Mouse (Mus musculus): ENCODE measurements around the gene Dnah12. TPM values are rescaled to one million over a fixed set of nuclear protein-coding genes. Genes with fewer than 3 reads are reported as not detected.
A peak's percentile ranks its signal among the peaks of the same experiment; 100 is the strongest.
"Not testable (repeated sequence)": the region's sequence is repeated elsewhere in the genome, so short reads cannot be mapped to it uniquely, and the experiment has no call there.

Dnah12 gene
- total RNA-seq, 2 experiments from 2014 or later = 0.15 to 0.31 TPM

DNA sequence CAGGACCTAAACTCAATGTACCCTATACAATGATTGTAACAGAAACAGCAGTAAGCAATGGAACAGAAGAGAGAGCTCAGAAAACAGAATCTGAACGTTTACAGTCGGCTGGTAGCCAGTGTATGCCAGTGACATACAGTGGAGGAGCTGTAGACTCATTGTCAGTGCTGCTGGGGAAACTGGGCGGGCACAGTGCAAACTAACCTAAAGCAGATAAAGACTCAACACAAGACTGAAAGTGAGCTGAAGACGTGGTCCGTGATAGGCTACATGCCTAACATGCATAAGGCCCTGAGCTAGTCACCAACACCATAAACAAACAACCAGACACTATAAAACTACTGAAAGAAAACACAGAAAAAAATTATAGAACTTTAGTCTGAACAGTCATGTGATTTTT is 188.6 kb downstream of the Dnah12 start:
- no peak for DNase-seq

DNA sequence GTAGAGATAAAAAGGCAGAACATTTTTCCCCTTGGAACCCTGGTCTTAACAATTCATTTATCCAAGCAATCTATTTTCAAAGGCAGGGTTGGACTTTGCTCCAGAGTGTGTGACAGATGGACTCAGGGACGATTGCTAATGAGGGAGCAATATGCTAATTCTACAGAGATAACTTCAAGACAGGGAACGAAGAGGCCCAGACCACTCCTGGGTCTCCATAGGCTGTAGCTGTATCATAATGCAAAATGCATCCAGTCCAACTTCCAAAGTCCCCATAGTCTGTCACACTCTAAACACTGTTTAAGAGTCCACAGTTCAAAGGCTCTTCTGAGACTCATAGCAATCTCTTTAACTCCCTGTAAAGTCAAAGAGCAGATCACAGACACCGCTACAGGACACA is 194.2 kb downstream of the Dnah12 start:
- no peak for DNase-seq

DNA sequence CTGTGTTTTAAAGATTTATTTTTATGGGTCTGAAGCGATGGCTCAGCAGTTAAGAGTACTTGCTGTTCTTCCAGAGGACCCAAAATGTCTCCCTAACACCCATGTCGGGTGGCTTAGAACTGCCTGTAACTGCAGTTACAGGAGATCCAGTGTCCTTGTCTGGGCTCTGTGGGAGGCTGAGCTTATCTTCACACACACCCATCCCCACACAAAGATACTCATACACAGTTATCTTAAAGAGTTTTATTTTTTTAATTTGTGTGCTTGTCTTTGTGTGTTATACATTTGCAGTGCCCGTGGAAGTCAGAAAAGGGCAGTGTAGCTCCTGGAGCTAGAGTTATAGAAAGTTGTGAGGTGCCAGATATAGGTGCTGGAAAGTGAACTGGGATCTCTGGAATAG is 197.7 kb downstream of the Dnah12 start:
- DNase-seq = no peak

GRCm38 (mm10) chr14:26894392-26894791 is 201.3 kb downstream of the Dnah12 start, which contains the start of gene Asb14:
Gene Asb14, plus strand, starts transcription at chr14:26894557.
- DNase-seq = peak; percentile 11 to 39

DNA sequence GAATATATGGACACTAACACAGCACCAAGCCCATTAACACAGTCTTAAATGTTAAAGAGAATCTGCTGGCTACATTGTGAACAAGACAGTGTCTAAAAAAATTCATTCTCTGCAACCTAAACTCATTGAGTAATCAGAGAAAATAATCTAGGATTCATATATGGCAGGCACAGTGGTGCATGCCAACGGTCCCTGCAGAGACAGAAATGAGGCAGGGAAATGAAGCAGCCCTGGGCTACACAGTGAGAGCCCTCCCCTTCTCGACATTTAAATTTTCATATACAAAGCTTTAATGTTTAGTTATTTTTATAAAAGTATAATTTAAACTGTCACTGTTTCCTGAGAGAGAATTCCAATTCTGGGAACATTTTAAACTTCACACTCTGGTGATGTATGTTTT is 206.4 kb downstream of the Dnah12 start:
- no peak for DNase-seq

DNA sequence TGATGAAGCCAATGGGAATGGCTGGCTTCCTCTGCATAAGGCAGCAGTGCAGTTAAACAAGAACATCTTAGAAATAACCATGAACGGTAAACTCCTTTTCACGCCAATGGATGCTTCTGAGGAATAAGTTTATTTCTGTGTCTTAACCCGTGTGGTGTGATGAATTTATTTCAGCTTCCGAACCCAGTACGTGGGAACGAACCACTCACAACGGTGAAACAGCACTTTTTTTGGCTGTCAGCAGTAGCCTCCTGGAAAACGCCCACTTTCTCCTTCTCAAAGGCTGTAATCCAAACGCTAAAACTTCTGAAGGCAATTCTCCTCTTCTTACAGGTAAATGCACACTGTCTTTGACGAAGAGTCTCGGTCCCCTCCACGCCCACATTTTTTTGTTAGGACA is 207.8 kb downstream of the Dnah12 start:
- DNase-seq = no peak

DNA sequence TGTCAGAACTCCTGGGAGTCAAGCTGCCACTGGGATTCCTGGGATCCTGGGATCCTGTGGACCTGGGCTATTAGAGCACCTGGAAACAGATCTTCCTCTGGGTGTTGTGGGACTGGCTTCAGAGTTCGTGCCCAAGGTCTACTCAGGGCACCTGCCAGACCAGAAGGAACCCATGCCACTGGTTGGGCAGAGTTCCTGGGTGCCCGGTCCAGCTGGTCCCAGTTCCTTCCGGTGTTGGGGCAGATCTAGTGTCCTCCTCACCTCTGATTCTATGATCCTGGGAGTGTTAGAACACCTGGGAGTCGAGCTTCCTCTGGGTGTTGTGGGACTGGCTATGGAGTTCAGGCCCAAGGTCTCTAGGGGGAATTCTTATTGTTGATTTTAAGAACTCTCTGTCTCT is 214.3 kb downstream of the Dnah12 start:
- DNase-seq = no peak

GRCm38 (mm10) chr14:26910461-26910860 is 217.4 kb downstream of the Dnah12 start:
- DNase-seq = not testable (repeated sequence)

DNA sequence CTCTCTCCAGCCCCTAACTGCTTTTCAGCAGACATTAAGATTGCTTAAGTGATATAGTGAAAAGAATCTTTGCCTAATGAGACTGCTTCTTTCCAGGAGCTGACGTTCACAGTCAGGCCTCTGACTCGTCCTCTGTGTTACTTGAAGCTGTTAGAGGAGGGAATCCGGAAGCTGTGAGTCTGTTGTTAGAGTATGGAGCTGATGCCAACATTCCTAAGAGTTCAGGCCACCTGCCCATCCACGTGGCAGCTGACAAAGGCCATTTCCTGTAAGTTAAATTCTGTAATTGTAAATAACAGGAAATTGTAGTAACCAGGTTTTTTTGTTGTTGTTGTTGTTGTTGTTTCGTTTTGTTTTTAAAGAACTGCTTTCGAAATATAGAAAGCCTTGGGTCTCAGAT is 218.1 kb downstream of the Dnah12 start:
- peak; percentile 28 to 45 for DNase-seq

DNA sequence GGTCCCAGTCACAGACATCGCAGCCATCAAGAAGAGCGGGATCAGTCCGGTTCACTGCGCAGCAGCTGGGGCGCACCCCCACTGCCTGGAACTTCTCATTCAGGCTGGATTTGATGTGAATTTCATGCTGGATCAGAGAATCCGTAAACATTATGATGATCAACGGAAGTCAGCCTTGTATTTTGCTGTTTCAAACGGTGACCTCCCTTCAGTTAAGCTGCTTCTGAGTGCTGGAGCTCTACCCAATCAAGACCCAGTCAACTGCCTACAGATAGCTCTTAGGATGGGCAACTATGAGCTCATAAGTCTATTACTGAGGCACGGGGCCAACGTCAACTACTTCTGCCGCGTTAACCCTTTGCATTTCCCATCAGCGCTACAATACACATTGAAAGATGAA is 218.8 kb downstream of the Dnah12 start:
- DNase-seq = no peak

- no peak for DNase-seq
These were observed 220.7 kb downstream of the Dnah12 start for GRCm38 (mm10) chr14:26913681-26914268.

DNA sequence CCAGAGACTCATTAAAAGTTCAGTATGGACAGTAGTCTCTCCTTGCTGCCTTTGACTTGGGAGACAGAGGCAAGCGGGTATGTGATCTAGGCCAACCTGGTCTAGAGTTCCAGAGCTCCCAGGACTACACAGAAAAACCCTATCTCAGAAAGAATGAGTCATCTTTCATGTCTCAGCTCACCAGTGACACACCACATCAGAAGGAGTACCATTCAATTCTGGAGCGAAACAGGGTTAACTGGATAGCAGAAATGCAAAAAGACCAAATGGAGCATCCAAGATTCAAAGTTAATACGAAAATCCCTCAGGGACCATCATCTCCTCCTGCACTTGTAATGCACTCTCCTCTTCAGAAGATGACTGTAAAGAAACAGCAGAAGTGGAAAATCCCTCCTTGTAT is 226.2 kb downstream of the Dnah12 start:
- no peak for DNase-seq

GRCm38 (mm10) chr14:26923702-26924421 is 230.8 kb downstream of the Dnah12 start:
- no peak for DNase-seq

DNA sequence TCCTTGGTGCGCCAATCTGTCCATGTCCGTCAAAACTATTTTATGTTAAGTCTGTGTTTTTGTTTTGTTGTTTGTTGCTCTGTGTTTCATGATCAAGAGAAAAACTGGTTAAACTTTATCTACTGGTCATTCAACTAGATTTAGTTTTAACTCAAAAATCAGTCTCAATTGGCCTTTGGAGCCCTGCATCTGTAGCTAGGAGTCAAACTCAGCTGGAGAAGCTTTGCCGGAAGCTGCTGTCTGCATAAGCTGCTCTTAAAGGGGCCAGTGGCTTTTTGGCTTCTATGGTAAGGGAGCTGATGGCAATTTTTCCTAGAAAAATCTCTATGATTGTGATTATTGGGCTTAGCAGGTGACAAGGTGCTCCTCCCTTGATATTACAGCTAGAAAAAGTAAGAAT is 241.8 kb downstream of the Dnah12 start:
- DNase-seq = no peak

DNA sequence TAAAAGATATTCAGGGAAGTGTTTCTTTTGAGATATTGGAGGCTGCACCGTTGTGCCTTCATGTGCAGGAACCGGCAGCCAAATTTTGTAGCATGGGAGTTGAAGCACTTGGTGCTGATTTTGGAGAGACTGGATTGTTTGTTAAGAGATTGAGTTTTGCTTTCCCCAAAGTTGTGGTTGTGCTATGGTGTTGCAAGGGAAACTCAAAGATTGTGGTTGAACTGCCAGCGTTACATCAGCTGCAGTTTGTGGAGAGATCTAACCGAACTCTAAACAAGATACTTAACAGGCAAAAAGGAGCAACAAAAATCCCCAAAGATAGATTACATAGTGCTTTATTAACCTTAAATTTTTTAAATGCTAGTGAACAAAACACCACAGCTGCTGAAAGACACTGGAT is 242.5 kb downstream of the Dnah12 start:
- DNase-seq = no peak

Small RNA genes lying within 50 kb of the gene (microRNA-seq; reads per million reads assigned to microRNA genes)
- gene Mir7672 = 1.1 to 1.6 reads per million in 2 experiments

Other genes starting within 250 kb of the Dnah12 start
- 100 to 1,000 TPM; 233 to 263 TPM for gene Slmap, start 158.3 kb upstream of the Dnah12 start, total RNA-seq (2021)
- gene Dennd6a, start 119.4 kb upstream of the Dnah12 start, total RNA-seq (2021) = 10 to 100 TPM; 12.4 to 12.9 TPM
- 10 to 100 TPM; 74.7 to 77.3 TPM for gene Arf4, start 55.2 kb upstream of the Dnah12 start, total RNA-seq (2021)
- 1 to 10 TPM; 5.3 to 5.5 TPM for gene Pde12, start 23.4 kb upstream of the Dnah12 start, total RNA-seq (2021)
- 100 to 1,000 TPM; 101 to 106 TPM for gene Asb14, start 201.3 kb downstream of the Dnah12 start, total RNA-seq (2021)

Measured in heart, adult 18-20 months (tissue).